Mouse (Mus musculus): ENCODE results near the gene Ap5b1.

The Ap5b1 gene

GRCm38 (mm10) chr19:5567534-5568469 lies at the start of gene Ap5b1:
TSS of gene Ap5b1 (plus strand) at chr19:5568025.
- DNase-seq (ENCODE audit: low spot score in 2 of 2), result peak; percentile 71 to 84

GRCm38 (mm10) chr19:5518721-5519120 lies 49.1 kb upstream of the Ap5b1 start:
- DNase-seq (ENCODE audit: low spot score in 2 of 2), result no peak

- DNase-seq (ENCODE audit: low spot score in 2 of 2), result no peak
These were observed 42.6 kb upstream of the Ap5b1 start for GRCm38 (mm10) chr19:5525204-5525603.

DNA sequence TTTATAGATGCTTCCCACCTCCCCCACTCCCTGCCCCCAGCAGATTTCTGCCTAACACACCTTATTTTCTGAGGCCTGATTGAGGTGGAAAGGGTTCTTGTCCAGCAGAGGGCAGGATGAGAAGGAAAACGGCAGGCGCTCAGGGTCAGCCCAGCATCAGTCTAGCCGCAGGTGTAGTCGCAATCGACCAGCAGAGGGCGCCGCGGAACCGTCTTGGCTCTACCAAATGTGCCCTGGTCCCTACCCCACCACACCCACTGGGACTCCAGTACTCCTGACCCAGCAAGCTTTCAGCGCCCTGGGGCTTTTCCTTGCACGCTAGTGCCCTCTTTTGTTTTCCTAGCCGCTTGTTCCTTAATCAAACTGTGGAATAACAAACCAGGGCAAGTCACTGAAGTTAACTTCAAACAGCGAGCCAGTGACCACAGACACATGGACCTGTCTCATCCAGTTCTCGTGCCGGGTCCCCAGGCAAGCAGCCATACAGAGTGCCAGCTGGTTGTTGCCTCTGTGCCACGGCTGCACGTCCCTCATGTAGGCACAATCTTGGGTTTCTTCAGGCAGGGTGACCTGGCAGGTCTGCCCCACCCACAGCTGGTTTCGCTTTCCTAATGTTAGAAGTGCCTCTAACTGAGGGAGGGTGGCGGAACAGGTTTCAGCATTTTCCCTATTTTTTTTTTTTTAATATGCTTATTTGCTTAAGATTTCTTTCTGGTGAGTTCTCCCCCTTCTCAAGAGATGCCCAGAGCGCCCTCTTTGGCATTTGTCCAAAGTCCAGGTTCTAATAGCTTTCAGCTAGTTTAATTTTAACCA lies 38.3 kb upstream of the Ap5b1 start:
- DNase-seq (ENCODE audit: low spot score in 2 of 2), result peak; percentile 77 to 86

DNA sequence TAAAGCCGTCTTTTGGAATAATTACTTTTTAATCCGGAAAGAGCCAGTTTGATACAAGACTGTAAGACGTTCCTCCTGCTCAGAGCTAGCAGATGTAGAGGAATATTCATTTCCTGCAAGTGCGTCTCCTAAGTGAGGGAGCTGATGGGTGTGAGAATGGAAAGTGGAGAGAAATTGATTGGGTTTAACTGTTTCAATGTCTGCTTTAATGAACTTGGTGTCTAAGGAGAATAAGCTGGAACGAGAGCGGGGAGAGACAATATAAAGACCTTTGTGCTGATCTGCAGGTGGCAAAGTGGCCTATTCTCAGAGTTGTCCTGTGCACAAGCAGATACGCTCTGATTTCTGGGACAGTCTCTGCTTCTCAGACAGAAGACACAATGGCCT lies 37.7 kb upstream of the Ap5b1 start:
- DNase-seq (ENCODE audit: low spot score in 2 of 2), result no peak

DNA sequence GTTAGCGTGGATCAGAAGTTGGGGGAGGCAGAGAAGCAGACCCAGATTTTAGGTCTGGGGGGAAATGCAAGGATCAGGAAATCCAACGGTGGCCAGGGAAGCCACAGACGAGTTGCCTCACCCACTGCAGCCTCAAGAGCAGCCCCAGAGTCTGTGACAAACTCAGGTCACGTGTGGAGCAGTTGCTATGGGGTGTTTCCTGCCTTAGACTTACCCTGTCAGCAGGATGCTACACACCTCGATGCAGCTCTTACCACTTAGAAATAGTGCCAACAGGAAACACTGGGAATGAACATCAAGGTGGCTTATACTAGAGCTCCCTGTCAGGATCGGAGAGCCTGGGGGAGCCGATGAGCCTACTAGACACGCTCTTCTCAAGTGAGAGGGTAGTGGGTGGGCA lies 35.3 kb upstream of the Ap5b1 start:
- no peak for DNase-seq (ENCODE audit: low spot score in 2 of 2)

DNA sequence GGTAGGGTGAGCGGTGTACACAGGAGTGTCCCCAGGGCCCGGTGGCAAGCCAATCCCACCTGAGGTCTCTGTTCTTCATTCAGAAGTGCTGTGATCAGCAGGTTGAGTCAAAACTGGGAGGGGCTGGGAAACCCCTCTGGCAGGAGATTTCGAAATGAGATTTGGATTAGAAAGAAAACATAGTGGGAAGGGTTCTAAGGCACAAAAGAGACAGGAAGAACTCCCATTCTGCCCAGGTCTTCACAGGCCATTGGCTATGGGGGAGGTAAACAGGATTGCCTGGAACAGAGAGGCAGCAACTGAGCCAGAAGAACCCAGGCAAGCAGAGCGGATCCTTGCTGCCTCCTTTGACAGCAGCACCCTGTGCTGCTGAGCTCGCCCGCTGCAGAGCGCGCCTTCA lies 29.0 kb upstream of the Ap5b1 start:
- DNase-seq (ENCODE audit: low spot score in 2 of 2), result no peak

DNA sequence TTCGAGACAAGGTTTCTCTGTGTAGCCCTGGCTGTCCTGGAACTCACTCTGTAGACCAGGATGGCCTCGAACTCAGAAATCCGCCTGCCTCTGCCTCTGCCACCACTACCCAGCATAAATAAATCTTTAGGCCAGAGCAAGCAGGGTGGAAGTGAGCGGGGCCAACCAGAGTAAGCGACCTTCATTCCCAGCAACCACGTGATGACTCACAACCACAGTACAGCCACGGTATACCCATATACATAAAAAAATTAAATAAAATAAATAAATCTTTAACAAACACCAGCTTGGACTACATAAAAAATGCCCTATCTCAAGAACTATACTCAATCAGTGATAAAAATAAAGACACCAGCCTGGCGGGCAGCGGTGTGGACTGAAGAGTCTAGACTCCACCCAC lies 24.5 kb upstream of the Ap5b1 start:
- DNase-seq (ENCODE audit: low spot score in 2 of 2), result no peak

GRCm38 (mm10) chr19:5544031-5544430 lies 23.8 kb upstream of the Ap5b1 start:
- no peak for DNase-seq (ENCODE audit: low spot score in 2 of 2)

GRCm38 (mm10) chr19:5547471-5548056 lies 20.3 kb upstream of the Ap5b1 start:
- DNase-seq (ENCODE audit: low spot score in 2 of 2), result no peak

DNA sequence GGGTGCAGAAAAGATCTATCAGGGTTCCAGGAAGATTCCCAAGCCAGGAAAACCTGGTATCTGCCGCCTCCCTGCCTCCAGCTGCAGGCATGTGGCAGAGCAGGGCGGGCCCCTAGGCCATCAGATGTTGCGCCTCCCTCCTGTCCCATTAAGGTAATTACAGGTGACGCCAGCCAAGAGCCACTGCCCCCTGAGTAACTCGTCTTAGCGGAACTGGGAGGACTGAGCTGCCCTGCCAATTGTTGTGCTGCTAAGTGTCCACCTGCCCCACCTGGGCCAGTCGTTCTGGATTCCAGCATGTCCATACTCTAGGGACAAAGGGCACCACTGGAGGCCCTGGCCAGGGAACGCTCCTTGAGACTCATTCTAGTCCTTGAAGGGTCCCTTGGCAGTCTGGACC lies 14.0 kb upstream of the Ap5b1 start:
- DNase-seq (ENCODE audit: low spot score in 2 of 2), result no peak

DNA sequence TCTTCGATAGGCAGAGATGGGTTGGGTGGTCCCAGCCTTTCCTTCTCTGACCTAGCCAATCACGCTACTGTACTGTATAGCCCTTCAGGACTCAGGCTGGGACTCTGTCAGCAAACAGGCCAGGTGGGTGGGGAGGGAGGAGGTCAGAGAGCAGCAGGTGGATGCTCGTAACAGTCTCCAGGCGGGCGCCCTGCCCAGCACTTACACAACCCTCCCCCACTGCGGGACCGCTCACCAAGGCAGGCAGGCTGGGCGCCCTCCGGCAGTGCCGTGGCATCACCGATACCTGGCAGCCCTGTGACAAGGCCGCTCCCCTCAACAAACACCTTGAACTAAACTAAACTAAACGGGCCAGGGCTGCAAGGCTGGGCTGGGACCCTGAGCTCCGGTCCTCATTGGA lies 13.6 kb upstream of the Ap5b1 start:
- DNase-seq (ENCODE audit: low spot score in 2 of 2), result no peak

DNA sequence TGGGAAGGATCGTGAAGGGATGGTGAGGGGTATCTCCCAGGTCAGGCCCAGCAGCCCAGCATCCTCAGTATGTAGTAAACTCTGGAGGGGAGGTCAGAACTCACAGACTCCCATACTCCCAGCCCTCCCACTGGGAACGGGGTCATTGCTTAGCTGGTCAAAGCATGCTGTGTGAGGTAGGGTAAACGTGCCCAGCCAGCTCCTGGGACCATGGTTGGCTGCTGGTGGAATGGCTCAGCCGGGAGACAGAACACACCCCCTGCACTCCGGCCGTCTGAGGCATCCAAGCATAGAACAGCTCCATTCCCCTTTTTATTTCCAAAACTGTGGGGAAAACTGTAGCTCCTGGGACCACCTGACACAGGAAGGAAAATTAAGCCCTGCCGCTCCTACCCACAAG lies 9.7 kb upstream of the Ap5b1 start:
- DNase-seq (ENCODE audit: low spot score in 2 of 2), result no peak

DNA sequence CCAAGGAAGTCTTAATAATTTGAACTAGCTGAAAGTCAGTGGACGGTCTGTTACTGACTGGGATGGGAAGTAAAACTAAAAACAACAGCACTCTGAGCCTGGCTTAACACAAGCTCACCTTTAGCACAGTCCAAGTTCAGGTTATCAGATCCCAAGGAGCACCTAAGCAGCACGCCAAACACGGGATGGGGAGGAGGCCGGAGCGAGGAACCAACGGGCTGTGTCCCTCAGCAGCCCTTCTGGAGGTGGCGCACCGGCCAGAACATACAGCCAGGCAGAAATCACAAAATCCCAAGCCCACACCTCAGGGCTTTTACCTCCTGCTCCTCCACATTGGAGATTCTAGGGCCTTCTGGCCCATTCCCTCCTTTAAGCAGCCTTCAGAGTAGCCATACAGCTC lies 9.1 kb upstream of the Ap5b1 start:
- DNase-seq (ENCODE audit: low spot score in 2 of 2), result no peak

- no peak for DNase-seq (ENCODE audit: low spot score in 2 of 2)
These were observed 8.6 kb upstream of the Ap5b1 start for GRCm38 (mm10) chr19:5559229-5559628.

GRCm38 (mm10) chr19:5559631-5560456 lies 8.0 kb upstream of the Ap5b1 start:
- no peak for DNase-seq (ENCODE audit: low spot score in 2 of 2)

DNA sequence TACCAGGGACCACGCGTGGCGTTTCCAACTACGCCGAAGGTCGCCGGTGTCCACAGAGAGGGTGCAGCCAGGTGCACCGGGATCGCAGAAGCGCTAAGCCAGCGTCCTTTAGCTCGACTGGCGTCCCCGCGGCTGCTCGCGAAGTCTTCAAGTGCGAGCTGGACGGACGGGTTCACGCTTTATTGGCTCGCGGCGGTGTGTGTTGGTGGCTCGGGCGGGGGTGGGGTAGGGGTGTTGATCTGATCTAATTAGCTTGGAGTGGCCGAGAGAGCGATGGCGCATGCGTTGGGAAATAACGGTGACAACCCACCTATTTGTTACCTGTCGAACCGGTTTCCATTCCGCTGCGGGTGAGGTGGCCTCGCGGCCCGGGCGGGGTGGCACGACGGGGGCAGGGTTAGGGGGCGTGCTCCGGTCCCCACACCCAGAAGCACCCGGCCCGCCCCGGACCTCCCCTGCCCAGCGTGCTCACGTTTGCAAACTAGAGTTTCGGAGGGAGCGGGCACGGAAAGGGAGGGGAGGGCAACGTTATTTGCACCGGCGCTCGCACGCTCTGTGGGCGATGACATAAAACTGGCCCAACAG lies 7.3 kb upstream of the Ap5b1 start, which contains the start of gene Ovol1:
Ovol1 (minus strand) TSS at position 190 of the 585 bp plus-strand sequence.
- DNase-seq (ENCODE audit: low spot score in 2 of 2), result no peak

GRCm38 (mm10) chr19:5561252-5561790 lies 6.5 kb upstream of the Ap5b1 start:
- no peak for DNase-seq (ENCODE audit: low spot score in 2 of 2)

DNA sequence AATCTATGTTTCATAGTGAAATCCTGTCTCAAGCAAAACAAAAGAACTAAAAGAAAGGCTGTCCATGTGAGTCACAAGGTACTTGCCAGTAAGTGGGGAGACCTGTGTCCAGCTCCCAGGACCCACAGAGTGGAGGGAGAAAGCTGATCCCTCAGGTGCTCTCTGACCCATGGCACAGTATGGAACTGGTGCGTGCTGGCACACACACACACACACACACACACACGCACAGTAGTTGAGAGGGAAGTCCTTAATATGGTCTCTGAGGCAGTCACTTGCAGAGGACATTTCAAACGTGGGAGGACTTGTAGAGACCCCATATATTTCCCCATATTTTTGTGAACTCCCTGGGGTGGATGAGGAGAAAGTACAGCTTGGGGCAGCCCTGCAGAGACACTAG lies 5.9 kb upstream of the Ap5b1 start:
- no peak for DNase-seq (ENCODE audit: low spot score in 2 of 2)

GRCm38 (mm10) chr19:5562776-5563175 lies 5.0 kb upstream of the Ap5b1 start:
- no peak for DNase-seq (ENCODE audit: low spot score in 2 of 2)

- DNase-seq (ENCODE audit: low spot score in 2 of 2), result no peak
These were observed 1.5 kb upstream of the Ap5b1 start for GRCm38 (mm10) chr19:5566316-5566715.
